Mouse (Mus musculus) thymus, postnatal 4 days (tissue): ENCODE results near the gene Mob1b.
"Not testable (repeated sequence)": the region's sequence is repeated elsewhere in the genome, so short reads cannot be mapped to it uniquely, and the experiment has no call there.

ENCODE experiments used
- DNase-seq: peaks from one replicate; pipeline ENCODE4 v3.0.0; 2021

Gene Mob1b

DNA sequence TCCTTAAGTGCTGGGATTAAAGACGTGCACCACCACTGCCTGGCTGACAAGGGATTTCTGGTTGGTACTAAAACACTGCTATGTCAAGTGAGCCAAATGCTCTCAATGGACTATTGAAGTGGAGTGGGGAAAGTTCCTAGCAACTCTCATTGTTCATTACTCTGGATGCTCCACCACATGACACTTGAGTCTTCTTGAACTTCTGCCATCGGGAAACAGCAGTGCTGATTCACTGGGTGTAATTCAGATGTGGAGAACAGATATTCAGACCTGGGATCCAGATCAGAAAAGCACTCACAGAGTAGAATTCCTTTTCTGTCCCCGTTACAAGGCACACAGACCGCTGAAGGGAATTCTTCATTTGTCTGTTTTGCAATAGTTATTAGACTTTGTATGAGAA is 17.1 kb upstream of the Mob1b start:
- no peak for DNase-seq

DNA sequence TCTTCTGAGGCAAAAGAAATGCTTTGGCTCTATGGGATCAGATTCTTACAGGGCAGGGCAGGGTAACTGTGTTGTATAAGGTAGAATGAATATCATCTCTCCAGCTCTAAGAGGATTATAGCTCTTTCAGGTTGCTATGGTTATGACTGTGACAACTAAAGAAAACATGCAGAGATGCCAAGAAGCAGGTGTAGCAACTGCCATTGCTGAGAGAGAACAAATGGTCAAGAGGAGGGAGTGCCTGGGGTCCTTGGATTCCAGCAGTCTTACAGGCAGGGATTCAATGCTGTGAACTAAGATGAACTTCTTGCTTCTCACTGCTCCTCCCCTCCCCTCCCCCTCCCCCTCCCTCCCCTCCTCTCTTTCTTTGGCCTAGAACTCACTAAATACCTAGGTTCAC is 9.5 kb upstream of the Mob1b start:
- no peak for DNase-seq

DNA sequence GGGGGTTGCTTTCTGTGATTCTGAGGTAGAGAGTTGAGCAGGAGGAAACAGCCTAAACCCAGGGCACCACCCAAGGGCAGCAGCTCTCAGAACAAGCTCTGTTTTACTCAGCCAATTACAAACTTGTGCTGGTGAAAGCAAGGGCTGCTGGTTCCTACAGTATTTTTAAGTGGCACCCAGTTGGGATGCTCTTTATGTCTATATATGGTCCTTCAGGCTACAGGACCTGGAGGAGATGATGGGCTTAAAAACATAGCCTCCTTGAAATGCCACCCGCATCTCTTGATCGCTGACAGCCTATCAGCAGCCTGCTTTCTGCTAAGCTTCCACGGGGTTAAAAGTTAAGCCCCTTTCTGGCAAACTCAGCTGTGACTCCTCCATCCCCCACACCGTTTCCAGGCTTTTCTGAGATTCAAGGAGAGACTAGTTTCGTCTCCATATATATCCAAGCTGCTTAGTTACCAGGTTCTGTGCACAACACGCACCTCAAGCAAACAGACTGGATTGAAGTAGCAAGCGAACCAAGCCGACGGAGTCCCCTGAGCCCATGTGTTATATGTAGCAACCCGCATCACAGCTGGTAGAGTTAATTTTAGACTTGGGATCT is 8.9 kb upstream of the Mob1b start:
- DNase-seq: no peak

DNA sequence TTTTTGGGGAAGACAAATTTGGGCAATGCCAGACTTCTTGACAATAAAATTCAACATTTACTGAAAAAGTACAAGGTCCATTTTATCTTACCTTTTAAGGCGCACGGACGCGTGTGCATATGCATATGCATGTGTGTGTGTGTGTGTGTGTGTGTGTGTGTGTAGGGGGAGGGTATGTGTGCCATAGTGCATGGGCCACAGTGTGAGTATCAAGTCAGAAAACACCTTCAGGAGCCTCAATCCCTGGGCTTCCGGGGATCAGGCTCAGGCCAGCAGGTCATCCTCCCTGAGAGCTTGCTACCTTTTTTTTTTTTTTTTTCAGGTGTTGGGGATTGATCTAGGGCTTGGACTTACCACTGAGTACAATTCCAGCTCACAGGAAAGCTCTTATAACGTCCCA is 8.3 kb upstream of the Mob1b start:
- no peak for DNase-seq

DNA sequence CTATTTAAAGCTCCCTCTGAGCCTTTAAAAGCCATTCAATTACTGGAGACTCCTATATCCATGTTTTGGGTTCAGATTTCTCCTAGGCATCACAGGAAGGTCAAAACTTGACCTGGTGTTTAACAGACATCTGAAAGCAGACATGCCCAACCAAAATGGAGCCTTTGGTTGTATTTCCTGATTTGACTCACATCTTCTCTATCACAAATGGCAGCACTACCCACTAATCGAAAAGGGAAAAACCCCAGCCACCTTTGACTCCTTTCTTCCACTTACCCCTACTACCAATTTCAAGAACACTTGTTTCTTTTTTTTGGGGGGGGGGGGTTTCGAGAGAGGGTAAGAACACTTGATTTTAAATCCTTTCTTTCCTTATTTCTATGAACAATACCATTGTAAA is 3.7 kb upstream of the Mob1b start:
- DNase-seq: no peak

DNA sequence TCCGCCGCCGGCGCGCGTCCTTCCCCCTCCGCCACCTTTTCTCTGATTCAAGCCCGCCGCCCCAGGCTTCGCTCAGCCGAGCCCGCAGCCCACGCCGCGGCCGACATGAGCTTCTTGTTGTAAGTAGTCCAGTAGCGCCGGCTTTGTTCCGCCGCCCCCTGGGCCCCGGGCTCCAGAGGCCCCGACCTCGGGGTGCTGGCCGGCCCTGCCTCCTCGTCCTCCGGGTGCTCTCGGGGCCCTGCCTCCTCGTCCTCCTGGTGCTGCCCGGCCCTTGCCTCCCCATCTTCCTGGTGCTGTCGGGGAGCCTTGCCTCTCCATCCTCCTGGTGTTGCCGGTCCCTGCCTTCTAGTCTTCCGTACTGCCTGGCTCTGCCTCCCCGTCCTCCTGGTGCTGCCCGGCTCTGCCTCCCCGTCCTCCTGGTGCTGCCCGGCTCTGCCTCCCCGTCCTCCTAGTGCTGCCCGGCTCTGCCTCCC is 384 bp downstream of the Mob1b start:
- DNase-seq: no peak

DNA sequence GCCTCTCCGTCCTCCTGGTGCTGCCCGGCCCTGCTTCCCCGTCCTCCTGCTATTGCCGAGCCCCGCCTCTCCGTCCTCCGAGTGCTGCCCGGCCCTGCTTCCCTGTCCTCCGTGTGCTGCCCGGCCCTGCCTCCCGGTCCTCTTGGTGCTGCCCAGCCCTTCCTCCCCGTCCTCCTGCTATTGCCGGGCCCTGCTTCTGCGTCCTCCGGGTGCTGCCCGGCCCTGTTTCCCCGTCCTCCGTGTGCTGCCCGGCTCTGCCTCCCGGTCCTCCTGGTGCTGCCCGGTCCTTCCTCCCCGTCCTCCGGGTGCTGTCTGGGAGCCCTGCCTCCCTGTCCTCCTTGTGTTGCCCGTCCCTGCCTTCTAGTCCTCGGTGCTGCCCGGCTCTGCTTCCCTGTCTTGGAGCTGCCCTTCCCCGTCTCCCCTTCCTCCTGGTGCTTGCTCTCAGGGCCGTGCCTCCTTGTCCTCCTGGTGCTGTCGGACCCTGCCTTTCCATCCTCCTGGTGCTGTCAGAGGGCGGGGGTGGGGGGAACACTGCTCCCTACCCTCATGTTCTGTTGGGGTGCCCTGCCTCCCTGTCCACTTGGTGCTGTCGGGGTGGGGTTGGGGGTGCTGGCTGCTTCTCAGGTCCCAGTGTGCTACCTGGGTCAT is 1.0 kb downstream of the Mob1b start:
- DNase-seq: peak; percentile 31

DNA sequence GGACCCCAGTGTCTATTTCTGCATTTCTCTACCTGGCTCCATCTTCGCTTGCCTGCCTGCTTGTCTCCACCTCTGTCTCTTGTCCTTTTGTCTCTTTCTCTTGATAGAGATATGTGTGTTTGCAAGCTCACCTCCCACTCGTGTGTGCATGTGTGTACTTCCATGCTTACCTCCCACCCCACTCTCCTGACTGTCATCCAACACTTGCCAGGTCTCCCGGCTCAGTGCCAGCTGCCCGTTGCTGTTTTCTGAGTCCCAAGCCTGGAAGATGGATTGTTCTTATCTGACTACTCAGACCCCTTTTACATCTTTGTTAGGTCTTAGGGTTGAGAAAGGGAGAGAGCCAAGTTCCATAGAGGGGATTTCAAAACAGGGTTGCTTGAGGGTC is 1.6 kb downstream of the Mob1b start:
- DNase-seq: no peak

DNA sequence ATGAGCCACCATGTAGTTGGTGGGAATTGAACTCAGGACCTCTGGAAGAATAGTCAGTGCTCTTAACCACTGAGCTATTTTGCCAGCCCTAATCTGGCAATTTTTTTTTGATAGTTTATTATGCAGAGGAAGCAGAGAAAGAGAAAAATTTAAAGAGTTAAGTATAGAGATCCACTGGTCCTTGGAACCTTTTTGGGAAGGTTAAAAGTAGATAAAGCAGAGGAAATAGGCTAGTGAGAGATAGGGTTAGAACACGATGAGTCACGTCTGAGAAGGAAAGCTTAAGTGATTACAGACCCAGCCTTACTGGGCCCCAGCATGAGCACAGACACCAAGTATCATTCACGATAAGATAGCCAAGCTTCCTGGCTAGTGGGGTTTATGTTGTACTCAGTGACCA is 3.4 kb downstream of the Mob1b start:
- DNase-seq: no peak

DNA sequence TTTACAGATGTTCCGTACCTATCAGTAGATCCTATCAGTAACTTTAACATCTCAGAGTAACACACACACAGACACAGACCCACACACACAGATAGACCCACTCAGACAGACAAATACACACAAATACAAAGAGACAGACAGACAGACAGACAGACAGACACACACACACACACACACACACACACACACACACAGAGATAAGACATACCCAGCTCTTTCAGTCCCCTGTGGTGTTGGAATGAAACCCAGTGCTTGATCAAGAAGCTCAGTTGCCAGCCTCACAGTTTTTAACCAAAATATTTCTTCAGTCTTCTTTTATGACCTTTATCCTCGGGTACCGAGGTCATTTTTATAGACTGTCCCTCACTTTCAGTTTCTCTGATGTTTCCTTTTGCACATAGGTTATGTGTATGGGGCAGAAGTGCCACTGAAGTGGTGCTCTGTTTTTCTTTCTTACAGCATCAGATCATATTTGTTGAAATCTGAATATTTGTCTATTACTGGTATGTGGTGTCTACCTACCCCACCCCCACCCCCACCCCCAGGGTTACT is 7.0 kb downstream of the Mob1b start:
- DNase-seq: no peak

DNA sequence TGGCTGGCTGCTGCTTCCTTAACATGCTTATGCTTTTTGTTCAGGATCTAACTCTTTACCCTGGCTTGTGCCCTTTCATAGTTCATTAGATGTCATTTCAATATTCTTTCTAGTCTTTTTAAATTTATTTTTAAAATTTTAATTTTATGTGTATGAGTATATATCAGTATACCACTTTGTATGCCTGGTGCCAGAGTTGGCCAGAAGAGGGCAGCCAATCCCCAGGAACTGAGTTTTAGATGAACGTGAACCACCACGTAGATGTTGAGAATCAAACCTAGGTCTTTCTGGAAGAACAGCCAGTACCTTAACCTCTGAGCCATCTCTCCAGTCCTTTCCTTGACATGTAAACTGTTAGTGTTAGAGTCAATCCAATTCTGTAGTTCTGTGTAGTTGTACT is 14.1 kb downstream of the Mob1b start:
- peak; percentile 84 for DNase-seq

DNA sequence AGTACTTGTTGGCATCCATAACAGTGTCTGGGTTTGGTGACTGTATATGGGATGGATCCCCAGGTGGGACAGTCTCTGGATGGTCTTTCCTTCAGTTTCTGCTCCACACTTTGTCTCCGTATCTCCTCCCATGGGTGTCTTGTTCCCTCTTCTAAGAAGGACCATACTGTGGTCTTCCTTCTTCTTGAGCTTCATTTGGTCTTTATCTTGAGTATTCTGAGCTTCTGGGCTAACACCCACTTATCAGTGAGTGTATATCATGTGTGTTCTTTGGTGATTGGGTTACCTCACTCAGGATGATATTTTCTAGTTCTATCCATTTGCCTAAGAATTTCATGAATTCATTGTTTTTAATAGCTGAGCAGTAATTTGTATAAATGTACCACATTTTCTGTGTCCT is 20.4 kb downstream of the Mob1b start:
- DNase-seq: not testable (repeated sequence)

DNA sequence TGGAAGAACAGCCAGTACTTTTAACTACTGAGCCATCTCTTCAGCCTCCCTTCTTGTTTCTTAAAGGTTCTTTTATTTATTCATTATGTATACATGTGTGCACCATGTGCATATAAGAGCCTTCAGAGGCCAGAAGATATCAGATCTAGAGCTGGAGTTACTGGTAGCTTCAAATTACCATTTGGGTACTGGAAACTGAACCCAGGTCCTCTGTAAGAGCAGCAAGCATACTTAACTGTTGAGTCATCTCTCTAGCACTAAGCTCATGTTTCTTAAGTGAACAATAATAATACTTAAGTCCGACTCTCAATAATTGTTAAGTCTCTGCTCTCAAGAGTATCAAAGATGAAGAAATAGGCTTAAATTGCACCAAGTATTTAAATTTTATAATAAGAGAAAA is 27.1 kb downstream of the Mob1b start:
- DNase-seq: no peak

DNA sequence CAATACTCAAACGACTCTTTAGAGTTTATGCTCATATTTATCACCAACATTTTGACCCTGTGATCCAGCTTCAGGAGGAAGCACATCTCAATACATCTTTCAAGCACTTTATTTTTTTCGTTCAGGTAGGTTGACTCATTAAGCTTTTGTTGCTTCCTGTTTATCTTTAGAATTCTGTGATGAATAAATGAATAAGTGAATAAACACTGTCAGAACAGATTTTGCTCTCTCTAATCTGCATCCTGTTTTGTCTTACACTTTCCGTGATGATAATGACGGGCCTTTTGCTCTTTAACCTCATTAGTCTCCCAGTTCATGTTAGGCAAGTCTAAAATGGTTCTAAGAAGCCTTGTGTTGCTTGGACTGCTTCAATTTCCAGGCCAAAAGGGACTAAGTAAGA is 32.5 kb downstream of the Mob1b start:
- no peak for DNase-seq

DNA sequence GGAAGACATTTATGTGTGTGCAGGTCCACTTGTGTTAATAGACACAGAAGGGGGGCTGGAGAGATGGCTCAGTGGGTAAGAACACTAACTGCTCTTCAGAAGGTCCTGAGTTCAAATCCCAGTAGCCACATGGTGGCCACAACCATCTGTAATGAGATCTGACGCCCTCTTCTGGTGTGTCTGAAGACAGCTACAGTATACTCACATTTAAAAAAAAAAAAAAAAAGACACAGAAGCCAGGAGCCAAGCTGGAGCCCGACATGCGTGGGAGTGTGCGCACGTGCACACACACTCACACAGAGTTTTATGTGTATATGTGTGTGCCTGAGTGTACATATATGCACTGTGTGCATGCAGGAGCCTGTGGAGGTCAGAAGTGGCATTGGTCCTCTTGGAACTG is 42.0 kb downstream of the Mob1b start:
- DNase-seq: no peak

DNA sequence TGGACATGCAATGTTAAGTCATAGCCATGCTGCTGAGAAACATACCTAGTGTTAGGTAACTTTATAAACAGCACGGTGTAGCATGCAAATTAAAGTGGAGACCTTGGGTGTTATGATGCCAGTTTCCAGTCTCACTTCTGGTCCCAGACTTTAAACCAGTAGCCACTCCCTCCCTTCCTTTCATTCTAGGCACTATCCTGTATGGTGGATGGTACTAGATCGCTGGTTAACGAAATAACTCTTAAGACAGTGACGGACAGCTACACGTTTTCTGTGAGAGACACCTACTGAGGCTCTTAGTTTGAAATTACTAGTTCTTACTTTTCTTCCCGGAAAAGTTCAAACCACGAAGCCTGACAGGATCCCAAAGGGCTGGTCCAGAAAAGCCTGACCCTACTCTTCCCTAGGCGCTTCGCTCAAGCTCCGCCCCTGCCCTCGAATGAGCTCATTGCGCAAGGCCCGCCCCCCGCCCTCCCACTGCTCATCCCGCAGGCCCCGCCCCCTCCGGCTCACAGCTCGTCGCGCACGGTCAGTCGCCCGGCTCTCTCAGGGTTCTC is 43.9 kb downstream of the Mob1b start:
- DNase-seq: no peak

DNA sequence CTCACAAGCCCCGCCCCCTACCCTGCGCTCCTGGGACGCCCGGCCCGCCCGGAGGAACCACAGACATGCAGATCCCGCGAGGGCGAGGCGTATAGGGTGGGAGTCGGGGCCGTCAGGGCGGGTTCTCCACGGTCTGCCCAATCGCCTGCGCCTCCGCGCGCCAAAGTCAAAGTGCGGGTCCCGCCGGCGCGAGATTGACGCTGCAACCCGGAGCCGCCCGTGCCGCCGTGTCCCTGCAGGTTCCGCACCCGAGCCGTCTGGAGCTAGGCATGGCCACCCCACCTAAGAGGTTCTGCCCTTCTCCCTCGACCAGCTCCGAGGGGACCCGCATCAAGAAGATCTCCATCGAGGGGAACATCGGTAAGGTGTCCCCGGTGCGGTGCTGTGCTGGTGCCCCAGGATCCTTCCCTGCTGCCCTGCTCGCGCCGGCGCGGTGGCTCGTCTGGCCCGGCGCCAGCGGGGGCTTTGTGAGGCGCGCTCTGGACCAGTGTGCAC is 44.4 kb downstream of the Mob1b start, which contains the start of gene Dck:
Gene Dck (plus strand): TSS at position 10 of the 495 bp plus-strand sequence.
- peak; percentile 100 for DNase-seq

DNA sequence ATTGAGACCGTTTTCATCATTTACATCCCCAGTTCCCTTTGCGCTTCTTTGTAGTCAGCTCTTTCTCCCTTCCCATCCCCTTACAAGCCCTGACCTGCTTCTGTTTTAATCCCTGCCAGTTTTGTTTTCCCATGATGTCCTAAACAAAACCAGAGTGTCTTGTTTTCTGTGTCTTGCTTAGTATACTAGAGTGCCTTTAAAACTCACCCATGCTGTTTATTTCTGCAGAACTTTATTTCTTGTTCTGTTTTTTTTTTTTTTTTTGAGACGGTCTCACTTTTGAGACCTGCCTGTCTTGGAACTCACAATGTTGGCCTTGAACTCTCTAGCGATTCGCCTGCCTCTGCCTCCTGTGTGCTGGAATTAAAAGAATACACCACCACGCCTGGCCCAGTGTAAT is 44.9 kb downstream of the Mob1b start:
- no peak for DNase-seq

DNA sequence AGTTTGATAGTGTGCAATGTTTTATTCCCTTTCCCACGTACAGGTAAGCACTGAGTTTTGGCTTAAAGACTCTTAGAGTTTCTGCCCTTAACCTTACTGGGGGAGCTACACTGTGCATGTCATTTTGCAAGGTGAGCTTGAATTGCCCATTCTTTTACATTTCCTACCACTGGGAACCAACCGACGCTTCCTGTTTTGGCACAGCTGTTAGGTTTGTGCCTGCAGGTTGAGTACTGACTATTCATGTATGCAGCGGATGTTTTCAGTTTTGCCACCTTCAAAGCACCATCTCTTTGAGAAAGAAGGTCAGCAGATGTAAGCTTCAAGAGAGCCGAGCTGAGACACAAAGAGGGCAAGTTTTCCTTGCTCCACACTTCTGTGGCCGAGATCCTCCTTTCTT is 45.5 kb downstream of the Mob1b start:
- peak; percentile 60 for DNase-seq

DNA sequence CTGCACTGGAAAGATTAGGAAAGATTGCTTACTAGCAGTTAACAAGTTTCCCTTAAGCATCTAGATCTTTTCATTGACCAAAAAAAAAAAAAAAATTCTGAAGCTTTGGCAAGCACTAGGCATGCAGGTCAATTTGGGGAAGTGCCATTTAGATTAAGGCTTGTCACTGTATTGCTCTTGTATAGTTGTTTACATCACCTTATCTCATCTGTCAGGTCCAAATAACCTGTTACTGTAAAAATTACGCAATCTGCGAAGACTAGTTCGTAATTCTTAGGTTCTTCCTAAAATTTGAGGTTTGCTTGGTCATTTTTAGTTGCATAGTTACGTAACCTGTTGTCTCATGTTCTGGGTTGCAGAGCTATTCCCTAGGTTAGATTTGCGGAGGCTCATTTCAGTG is 46.2 kb downstream of the Mob1b start:
- no peak for DNase-seq

DNA sequence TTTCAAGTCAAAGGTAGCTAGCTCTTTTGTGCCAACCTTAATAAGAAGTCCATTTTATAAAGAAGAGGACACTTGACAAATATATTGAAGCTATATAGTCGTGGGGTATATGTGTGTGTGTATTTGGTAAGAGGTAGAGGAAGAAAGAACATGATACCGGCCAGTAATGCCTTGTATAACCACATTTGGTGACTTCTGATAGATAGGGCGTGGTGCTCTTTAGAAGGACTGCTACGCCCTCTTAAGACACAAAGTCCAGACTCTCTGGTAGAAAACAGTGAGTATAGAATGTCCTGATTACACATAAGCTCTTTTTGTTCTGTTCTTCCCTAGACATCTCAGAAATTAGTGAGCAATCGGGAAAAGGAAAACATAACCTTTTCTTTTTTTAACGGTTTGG is 47.5 kb downstream of the Mob1b start:
- DNase-seq: no peak

DNA sequence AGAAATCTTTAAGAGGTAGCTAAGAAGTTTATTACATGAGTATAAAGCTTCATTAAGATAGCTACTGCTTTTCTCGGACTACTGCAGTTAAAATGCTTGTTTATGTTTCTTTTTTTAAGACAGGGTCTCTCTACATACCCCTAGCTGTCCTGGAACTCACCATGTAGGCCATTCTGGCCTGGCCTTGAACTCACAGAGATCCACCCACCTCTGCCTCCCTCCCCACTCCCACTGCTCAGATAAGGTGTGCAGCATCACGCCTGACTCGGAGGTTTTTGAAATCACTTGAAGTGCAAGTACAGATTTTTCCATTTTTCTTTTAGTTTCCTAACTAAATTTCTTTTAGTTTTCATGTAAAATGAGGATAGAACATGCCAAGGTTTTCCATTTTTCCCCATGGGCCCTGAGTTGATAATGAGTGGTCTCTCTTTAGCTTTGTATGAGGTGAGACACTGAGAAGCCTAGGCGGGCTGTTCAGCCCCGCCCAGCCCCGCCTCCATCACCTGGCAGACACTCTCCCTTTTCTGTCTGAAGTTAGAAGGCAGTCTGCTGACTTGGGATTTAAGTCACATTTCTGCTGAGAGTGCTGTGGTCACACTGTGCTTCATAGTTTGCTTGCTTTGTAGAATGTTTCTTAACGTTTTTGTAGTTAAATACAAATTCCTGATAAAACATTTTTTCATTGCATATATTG is 61.6 kb downstream of the Mob1b start:
- no peak for DNase-seq

DNA sequence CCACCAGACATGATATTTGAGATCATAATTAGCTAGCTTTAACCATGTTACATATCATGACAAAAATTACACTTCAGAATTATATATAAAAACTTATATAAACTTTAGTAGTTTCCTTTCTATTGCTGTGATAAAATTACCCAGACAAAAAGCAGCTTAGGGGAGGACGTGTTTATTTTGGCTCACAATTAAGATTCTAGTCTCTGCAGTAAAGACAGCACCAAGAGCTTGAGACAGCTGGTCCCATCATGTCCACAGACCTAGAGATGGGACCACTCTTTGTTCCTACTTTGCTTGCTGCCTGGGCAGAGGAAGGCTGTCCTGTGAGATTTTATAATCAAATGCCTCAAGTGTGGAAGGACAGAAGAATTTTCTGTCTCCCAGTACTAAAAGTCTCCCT is 64.4 kb downstream of the Mob1b start:
- DNase-seq: no peak

DNA sequence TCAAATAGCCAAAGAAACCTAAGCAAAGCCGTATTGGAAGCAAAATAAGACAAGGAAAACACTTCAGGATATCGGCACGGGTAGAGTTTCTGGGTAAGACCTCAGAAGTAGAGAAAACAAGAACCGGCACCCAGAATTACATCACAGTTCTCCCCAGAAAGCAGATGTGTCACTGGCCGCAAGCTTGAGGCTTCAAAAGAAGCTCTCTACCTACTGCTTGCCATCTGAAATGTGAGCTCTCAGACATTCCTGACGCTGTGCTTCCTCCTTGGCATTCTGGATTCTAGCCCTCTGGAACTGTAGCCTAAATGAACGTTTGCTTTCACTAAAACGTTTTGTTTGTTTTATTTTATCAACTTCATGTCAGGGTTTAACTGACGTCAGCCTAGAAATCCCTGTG is 70.0 kb downstream of the Mob1b start:
- no peak for DNase-seq
